Mouse (Mus musculus): Measurements from ENCODE around the gene Gm3415.
"Not testable (repeated sequence)": the region's sequence is repeated elsewhere in the genome, so short reads cannot be mapped to it uniquely, and the experiment has no call there.

Gene Gm3415

DNA sequence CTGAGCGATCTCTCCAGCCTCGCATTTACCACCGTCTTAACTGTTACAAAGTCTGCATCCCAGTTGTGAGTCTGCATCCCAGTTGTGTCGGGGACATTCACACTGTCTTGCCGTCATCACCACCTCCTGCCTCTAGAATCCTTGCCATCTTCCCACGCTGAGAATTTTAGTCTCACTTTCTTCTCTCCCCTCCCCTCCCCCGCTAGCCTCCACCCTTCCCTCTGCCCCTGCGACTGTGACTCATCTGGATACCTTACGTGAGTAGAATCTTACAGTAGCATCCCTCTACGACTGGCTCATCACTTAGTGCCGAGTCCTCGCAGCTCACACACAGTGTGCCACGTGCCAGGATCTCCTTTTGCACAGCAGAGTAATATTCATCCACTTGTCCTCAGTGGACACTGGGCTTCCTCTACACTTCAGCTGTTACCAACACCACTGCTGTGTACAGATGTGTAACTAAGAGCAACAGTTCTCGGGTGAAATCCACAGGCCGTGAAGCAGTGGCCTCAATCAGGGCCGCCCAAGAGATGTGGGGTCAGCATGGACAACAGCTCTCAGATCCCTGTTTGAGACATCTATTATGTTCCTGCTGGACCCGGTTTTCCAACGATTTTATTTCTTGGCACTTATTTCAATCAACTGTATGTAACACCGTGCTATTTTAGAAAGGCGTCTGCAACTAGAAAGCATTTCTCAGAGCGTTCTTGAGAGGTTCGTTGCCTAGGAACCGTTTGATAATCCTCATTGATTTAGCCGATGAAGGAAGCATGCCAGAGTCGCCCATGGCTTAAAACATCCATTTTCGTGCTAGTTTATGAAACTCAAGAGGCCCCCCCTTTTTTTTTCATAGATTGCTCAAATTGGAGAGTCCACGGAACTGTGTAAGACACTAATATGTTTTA lies 42.5 kb downstream of the Gm3415 start:
- in situ Hi-C loops (cut with MseI, MboI), result no loop called here

GRCm38 (mm10) chr5:146599216-146599615 lies 43.3 kb downstream of the Gm3415 start:
- in situ Hi-C loops (cut with MseI, MboI), result not testable (repeated sequence)

DNA sequence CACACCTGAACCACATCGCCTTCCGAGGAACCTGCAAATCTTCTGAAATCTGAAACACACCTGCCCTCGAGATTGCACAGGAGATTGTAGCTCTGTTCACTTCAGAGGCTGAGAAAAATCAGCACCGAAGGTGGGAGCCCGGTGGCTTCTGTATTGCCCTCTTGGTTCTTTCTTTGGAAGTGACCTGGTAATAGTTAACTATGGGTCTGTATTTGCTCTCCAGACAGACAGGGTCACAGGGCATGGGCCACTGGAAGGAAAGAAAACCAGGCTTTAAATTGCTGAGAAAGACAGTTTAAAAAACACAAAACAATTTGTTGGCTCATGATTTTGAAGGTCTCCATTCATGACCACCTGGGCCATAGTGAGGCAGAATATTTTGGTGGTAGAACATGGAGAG lies 44.0 kb downstream of the Gm3415 start:
- in situ Hi-C loops (cut with MseI, MboI), result no loop called here

GRCm38 (mm10) chr5:146606221-146606620 lies 50.3 kb downstream of the Gm3415 start:
- in situ Hi-C loops (cut with MseI, MboI), result no loop called here

DNA sequence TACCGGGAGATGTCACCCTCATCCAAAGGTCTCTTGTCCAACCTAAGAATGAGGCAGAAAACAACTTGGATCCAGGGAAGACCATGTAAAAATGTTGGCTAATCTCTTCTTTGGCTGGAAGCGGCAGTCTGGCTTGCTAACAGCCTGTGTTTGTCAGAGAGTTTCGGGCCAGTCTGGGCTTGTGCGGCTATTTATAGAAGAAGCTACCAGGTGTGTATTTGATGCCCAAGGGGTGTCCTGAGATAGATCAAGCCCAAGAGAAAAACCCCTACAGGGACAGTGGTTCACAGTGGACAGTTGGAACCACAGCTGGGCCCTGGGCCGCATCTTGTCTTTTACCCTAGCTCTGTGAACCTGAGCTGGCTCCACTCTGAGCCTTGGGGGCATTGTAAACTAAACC lies 51.0 kb downstream of the Gm3415 start:
- in situ Hi-C loops (cut with MseI, MboI), result no loop called here

DNA sequence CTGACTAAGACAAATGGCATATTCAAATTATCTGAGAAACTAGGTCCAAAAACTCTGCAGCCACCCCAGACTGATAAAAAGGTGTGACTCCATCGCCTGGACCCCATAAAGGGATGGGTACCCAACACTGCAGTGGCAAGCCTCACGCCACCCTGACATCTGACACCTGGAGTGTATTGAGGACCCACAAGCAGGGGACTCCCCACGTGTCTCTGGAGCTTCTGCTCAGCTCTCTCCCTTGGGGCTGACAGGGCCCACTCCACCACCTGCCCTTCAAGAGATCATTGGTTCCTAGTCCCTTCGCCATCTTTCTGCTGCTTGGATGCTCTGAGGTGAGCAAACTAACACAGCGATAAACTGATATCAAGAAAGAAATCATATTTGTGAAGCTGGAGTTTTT lies 51.9 kb downstream of the Gm3415 start:
- in situ Hi-C loops (cut with MseI, MboI), result no loop called here
